Mouse (Mus musculus) CD4-positive, CD25-positive, alpha-beta regulatory T cell, adult 2 months (primary cell): Measurements from ENCODE around the gene Chrm3.
"Not testable (repeated sequence)": the region's sequence is repeated elsewhere in the genome, so short reads cannot be mapped to it uniquely, and the experiment has no call there.

Source experiments
- DNase-seq: peaks from one replicate; pipeline ENCODE4 v3.0.0-alpha.2; 2012; ENCODE audit warnings: low read depth, low spot score

Gene Chrm3

GRCm38 (mm10) chr13:10360777-10361176, at the start of gene Chrm3:
Gene Chrm3, minus strand, starts transcription at chr13:10360847.
- DNase-seq: no peak

- no peak for DNase-seq
These were observed 33.7 kb upstream of the Chrm3 start for GRCm38 (mm10) chr13:10394364-10394763.

GRCm38 (mm10) chr13:10375487-10375886, 14.8 kb upstream of the Chrm3 start:
- DNase-seq: not testable (repeated sequence)

- DNase-seq: no peak
These were observed 400 bp downstream of the Chrm3 start for GRCm38 (mm10) chr13:10360199-10360694.

- DNase-seq: no peak
These were observed 990 bp downstream of the Chrm3 start for GRCm38 (mm10) chr13:10359516-10360198.

- DNase-seq: no peak
These were observed 4.9 kb downstream of the Chrm3 start for GRCm38 (mm10) chr13:10355796-10356195.

- DNase-seq: no peak
These were observed 5.6 kb downstream of the Chrm3 start for GRCm38 (mm10) chr13:10354885-10355575.

- DNase-seq: no peak
These were observed 8.5 kb downstream of the Chrm3 start for GRCm38 (mm10) chr13:10352141-10352540.

GRCm38 (mm10) chr13:10344362-10344761, 16.3 kb downstream of the Chrm3 start:
- peak; percentile 70 for DNase-seq

- DNase-seq: no peak
These were observed 25.1 kb downstream of the Chrm3 start for GRCm38 (mm10) chr13:10335558-10335957.

- DNase-seq: no peak
These were observed 27.9 kb downstream of the Chrm3 start for GRCm38 (mm10) chr13:10332762-10333161.

- no peak for DNase-seq
These were observed 50.8 kb downstream of the Chrm3 start for GRCm38 (mm10) chr13:10309811-10310210.

- no peak for DNase-seq
These were observed 65.5 kb downstream of the Chrm3 start for GRCm38 (mm10) chr13:10295160-10295559.

GRCm38 (mm10) chr13:10284331-10284730, 76.3 kb downstream of the Chrm3 start:
- DNase-seq: no peak

GRCm38 (mm10) chr13:10274907-10275306, 85.7 kb downstream of the Chrm3 start:
- DNase-seq: no peak

- DNase-seq: no peak
These were observed 96.9 kb downstream of the Chrm3 start for GRCm38 (mm10) chr13:10263784-10264183.

GRCm38 (mm10) chr13:10253049-10253448, 107.6 kb downstream of the Chrm3 start:
- DNase-seq: no peak

GRCm38 (mm10) chr13:10251499-10252179, 109.0 kb downstream of the Chrm3 start:
- no peak for DNase-seq

GRCm38 (mm10) chr13:10244243-10244998, 116.2 kb downstream of the Chrm3 start:
- DNase-seq: peak; percentile 11

- no peak for DNase-seq
These were observed 120.4 kb downstream of the Chrm3 start for GRCm38 (mm10) chr13:10240238-10240637.

- DNase-seq: no peak
These were observed 120.8 kb downstream of the Chrm3 start for GRCm38 (mm10) chr13:10239825-10240224.

- no peak for DNase-seq
These were observed 123.0 kb downstream of the Chrm3 start for GRCm38 (mm10) chr13:10237616-10238015.
